Mouse (Mus musculus) neural tube, embryonic 14.5 days (tissue): ENCODE results near the gene Clic1. TPM values are rescaled to one million over a fixed set of nuclear protein-coding genes. Genes with fewer than 3 reads are reported as not detected.
"Not testable (repeated sequence)": the region's sequence is repeated elsewhere in the genome, so short reads cannot be mapped to it uniquely, and the experiment has no call there.

ENCODE experiments used
- ATAC-seq: fragments of 200-750 bp; cut with Nextera tagmentation; 2 replicates; pipeline ENCODE4 v1.8.0; 2017; ENCODE audit warnings: low read depth, mild to moderate bottlenecking, moderate TSS enrichment, moderate library complexity
- H3K27ac ChIP-seq: fragments of 300-500 bp; sonication (generic); 2 replicates; pipeline ENCODE4 v1.5.1; 2014; ENCODE audit warnings: low read depth, mild to moderate bottlenecking, control low read depth, low read length, moderate library complexity, mixed read lengths
- H3K27me3 ChIP-seq: fragments of 300-500 bp; sonication (generic); 2 replicates; pipeline ENCODE4 v1.6.1; 2014; ENCODE audit warnings: low read length; ENCODE audit not compliant: control insufficient read depth, insufficient read depth
- H3K36me3 ChIP-seq: fragments of 300-500 bp; sonication (generic); 2 replicates; pipeline ENCODE4 v1.6.1; 2014; ENCODE audit warnings: low read length, mixed read lengths; ENCODE audit not compliant: control insufficient read depth, insufficient read depth
- H3K4me1 ChIP-seq: fragments of 300-500 bp; sonication (generic); 2 replicates; pipeline ENCODE4 v1.6.1; 2014; ENCODE audit warnings: low read length; ENCODE audit not compliant: control insufficient read depth, insufficient read depth
- H3K4me2 ChIP-seq: fragments of 300-500 bp; sonication (generic); 2 replicates; pipeline ENCODE4 v1.6.1; 2014; ENCODE audit warnings: mild to moderate bottlenecking, low read depth, low read length, control low read depth
- H3K4me3 ChIP-seq: fragments of 300-500 bp; sonication (generic); 2 replicates; pipeline ENCODE4 v1.5.1; 2014; ENCODE audit warnings: low read depth, low read length, control low read depth, mixed read lengths
- H3K9ac ChIP-seq: fragments of 300-500 bp; sonication (generic); replicated peaks from 2 replicates; pipeline ENCODE4 v1.6.1; 2014; ENCODE audit warnings: low read depth, mild to moderate bottlenecking, control low read depth, low read length, mixed read lengths
- H3K9me3 ChIP-seq: fragments of 300-500 bp; sonication (generic); 2 replicates; pipeline ENCODE4 v1.6.1; 2016; ENCODE audit warnings: low read length; ENCODE audit not compliant: control insufficient read depth
- WGBS: fragments of 180-500 bp; shearing (Covaris S2); extraction: QIAGEN DNeasy Blood & Tissue Kit; methylation state at CpG from one replicate; pipeline ENCODE4 v1.1.7; 2014; 5-methylcytosine and 5-hydroxymethylcytosine counted together
- polyA plus RNA-seq: library from polyadenylated mRNA; unstranded; fragments of >200 nt; fragmentation: Nextera tagmentation; extraction: Ambion mirVana; gene quantifications from 2 replicates; pipeline ENCODE4 v1.2.1, GENCODE M21; 2014

The Clic1 gene
- polyA plus RNA-seq, 1 experiment from 2014 or later = 13.3 TPM

DNA sequence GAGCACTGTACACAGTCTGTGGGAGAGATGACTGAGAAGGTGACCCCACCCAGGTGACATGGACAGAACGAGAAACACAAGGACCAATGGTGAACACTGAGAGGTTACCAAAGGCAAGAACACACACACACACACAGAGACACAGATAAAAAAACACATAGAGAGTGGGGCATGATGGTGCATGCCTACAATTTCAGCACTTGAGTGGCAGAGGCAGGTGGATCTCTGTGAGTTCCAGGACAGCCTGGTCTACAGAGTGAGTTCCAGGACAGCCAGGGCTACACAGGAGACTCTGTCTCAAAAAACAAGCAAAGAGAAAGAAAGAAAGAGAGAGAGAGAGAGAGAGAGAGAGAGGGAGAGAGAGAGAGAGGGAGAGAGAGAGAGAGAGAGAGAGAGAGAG lies 16.1 kb upstream of the Clic1 start:
- H3K4me2 ChIP-seq, H3K27ac ChIP-seq, H3K36me3 ChIP-seq, ATAC-seq, H3K9me3 ChIP-seq, H3K4me3 ChIP-seq, H3K4me1 ChIP-seq, H3K9ac ChIP-seq, H3K27me3 ChIP-seq: not testable (repeated sequence)
- 87% methylated on average over 1 of the region's 1 CpGs for WGBS

DNA sequence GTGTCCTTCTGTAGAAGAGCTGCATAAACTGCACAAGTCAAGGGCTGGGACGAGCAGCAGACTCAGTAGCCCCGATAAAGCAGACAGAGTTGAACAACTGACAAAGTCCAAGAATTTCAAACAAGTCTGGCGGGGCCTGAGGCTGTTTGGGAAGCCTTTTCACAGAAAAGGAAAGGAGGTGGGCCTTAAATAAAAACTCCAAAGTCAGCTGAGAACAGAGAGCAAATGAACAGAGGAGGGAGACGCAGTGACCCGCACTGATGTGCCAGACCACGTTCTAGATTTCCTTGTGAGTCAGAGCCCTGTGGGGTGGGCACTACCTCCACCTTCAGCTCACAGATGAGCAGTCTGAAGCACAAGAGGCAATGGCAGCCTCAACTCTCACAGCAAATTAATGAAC lies 14.9 kb upstream of the Clic1 start:
- no peak overlapping the region for H3K27ac ChIP-seq
- 78% methylated on average over 6 of the region's 6 CpGs for WGBS
- H3K36me3 ChIP-seq = no peaks in the 10 kb centered on the region
- no peak overlapping the region for H3K9ac ChIP-seq
- no peak overlapping the region for H3K4me2 ChIP-seq
- ATAC-seq = no peak
- no peaks in the 10 kb centered on the region for H3K4me1 ChIP-seq
- H3K9me3 ChIP-seq = no peaks in the 10 kb centered on the region
- no peak overlapping the region for H3K4me3 ChIP-seq
- no peaks in the 10 kb centered on the region for H3K27me3 ChIP-seq

DNA sequence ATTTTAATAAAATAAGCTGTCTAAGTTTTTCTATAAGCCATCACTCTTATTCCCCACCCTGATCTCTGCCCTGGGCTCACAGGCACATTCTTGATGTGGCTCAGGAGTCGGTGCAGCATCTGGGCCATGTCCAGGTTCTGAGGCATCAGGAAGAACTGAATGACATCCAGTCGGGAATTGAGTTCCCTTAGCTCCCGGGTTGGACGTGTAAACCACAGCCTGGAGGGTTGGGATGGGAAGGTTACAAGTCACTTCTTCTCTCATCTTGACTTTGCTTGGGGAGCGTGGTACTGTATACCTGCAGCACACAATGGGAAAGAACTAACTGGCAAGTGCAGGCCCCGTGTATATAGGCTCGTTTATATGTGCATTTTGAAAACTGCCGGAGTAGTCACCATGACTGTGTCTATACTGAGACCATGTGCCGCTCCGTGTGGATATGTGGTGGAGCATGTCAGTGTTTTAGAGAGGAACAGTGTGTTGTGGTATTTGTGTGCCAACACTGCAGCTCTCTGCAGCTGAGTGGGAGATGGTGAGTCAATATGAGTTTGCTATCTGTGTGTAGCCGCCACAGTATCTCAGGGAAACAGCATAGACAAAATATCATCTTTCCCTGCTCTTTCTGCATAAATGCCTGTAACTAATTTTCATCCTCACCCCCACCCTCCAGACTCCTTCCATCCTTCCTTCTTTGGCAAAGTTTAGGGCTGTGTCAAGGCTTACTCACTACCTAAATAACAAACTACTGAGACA lies 10.5 kb upstream of the Clic1 start:
- no peaks in the 10 kb centered on the region for H3K36me3 ChIP-seq
- 87% methylated on average over 11 of the region's 11 CpGs for WGBS
- no peaks in the 10 kb centered on the region for H3K4me1 ChIP-seq
- no peak overlapping the region for H3K27ac ChIP-seq
- H3K9ac ChIP-seq = no peak overlapping the region
- no peaks in the 10 kb centered on the region for H3K27me3 ChIP-seq
- H3K4me2 ChIP-seq = no peak overlapping the region
- no peak for ATAC-seq
- no peak overlapping the region for H3K4me3 ChIP-seq
- H3K9me3 ChIP-seq = no peaks in the 10 kb centered on the region

DNA sequence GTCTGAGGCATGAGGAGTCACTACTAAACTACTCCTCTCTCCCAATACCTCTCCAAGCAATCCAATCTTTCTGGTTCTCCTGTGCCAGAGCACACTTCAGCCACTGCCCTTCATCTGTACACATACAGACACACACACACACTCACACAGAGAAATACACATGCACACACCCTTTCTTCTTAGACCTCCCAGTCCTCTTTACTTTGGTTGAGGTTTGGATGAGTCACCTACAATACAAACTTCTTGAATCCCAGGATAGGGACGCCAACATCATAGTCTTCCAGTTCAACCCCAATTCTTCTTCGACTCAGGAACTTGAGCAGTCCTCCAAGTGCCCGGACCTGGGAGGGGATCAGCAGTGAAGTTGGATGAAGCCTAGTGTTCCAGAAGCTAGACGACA lies 6.0 kb upstream of the Clic1 start:
- Histone ChIP-seq H3K27me3 (no peaks in the 10 kb centered on the region), H3K9ac (no peak overlapping the region), H3K4me1 (no peaks in the 10 kb centered on the region), H3K27ac (no peak overlapping the region), H3K36me3 (no peaks in the 10 kb centered on the region), H3K9me3 (no peaks in the 10 kb centered on the region), H3K4me3 (no peak overlapping the region), H3K4me2 (no peak overlapping the region)
- ATAC-seq = no peak
- 92% methylated on average over 4 of the region's 4 CpGs for WGBS

DNA sequence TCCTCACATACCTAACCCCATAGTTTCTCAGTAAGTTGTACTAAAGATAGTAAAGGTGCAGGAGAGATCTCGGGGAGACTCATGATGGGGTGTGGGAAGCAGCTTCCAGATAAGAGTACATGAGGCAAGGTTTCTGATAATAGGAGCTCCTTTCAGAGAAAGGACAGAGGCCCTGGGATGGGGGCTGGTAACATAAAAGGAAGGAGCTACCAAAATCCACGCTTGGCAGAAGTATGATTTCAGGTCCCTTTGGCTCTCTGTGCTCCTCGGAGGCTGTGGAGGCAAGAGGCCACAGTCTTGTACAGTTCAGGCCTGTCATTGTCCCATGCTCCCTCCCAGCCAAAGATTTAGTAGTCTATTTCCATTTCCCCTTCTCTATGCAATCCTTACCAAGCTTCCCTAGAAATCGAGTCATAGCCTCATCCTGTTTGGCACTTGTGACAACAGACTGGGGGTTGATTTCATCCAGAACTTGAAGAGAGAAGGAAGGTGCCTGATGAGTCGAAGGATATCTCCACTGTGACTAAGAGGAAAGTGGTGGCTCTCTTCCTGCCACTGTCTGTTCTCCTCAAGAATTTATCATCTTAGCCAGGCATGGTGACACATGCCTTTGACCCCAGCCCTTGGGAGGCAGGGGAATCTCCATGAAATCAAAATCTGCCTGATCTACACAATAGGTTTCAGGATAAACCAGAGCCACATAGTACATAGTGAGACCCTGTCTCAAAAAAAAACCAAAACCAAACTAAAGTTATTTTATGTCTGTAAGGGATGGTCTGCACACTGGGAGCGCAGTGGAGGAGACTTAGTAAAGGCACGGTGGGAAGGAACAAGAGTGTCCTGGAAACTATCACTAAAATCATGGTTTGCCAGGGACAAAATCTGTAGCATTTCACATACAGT lies 4.6 kb upstream of the Clic1 start:
- Histone ChIP-seq H3K9ac (no peak overlapping the region), H3K36me3 (no peaks in the 10 kb centered on the region), H3K27me3 (no peaks in the 10 kb centered on the region), H3K4me2 (peak overlapping the region; percentile 99), H3K4me1 (0 out of 2 replicates have a peak, but pooled peaks cover 2% of the 10 kb centered on the region), H3K4me3 (no peak overlapping the region), H3K9me3 (no peaks in the 10 kb centered on the region), H3K27ac (no peak overlapping the region)
- WGBS = 85% methylated on average over 7 of the region's 7 CpGs
- ATAC-seq = no peak

DNA sequence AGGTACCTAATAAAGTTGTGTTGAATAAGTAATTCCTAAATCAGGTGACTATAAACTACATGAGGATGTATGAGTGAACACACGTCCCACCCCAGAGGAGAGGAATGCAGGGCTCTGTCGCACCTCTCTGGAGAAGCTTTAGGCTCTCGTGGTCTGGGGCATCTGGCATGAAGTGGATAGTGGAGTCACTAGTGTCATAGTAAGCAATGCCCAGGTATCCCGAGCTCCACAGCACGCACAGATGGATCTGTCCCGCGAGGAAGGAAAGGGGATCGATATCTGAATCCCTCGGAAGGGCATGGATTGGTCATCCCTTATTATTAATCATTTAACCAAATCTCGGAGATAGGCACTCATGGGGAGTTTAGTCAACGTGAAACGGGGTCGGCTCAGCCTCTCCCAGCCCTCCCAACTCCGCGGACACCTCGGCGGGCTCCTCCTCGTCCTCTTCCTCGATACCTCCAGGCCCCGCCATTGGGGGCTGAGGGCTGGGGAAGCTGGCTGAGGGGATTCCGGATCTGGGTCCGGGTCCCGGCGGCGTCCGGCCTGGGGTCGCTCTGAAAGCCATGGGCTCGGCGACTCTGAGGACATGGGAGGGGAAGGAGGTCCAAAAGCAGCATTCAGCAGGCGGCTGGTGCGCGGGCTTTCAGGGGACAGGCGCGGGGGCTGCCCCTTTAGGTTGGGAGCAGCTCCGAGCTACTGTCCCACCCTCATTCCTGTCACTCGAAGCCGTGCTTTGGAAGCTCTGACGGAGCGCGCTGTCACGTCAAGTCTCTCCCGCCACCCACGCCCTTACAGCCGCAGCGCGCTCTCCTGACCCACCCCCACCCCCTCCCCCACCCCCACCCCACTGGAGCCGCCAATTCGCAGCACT lies 3.7 kb upstream of the Clic1 start:
- Histone ChIP-seq H3K4me3 (peak overlapping the region; percentile 49), H3K27me3 (no peaks in the 10 kb centered on the region), H3K9ac (peak overlapping the region; percentile 74), H3K9me3 (no peaks in the 10 kb centered on the region), H3K4me1 (0 out of 2 replicates have a peak, but pooled peaks cover 2% of the 10 kb centered on the region), H3K27ac (peak overlapping the region; percentile 62; the same call in 1 of the 2 replicates), H3K4me2 (peak overlapping the region; percentile 99), H3K36me3 (no peaks in the 10 kb centered on the region)
- ATAC-seq = peak; percentile 73
- WGBS = 5% methylated on average over 48 of the region's 48 CpGs

DNA sequence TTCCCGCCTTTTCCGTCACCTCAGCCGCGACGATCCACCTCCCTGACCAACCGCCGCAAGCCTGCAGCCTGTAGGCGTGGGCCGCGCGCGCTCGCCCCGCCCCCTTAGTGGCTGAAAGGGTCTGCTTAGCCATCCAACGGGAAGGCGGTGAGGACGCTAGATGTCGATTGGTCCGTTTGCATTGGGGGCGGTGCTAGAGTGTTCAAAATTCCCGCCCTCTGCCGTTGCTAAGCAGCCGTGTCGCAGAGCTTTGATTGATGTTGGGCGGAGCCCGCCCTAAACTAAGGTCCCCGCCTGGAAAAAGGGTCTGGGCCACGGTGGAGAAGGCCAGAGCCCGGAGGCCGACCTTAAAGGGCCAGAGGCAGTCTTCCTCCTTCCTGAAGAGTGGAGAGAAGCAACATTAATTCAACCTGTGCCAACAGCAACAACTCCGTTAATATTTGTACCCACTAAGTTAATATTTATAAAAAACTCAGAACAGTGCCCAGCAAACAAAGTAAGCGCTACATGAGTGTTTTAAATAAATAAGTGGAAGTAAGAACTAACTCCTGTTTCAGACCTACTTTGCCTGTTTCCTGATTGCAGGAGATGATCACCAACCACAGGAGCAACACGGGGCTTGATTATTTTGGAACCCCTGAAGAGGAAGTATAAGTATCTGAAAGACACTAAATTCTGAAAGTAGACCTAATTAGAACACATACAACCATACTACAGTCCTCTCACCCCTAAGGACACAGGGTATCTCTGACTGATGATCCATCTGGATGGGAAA lies 2.9 kb upstream of the Clic1 start, which contains the start of gene Msh5:
TSS of gene Msh5 (minus strand) at position 65 of the 775 bp plus-strand sequence.
- H3K27ac ChIP-seq = peak within 1 kb of the TSS; percentile 62; the same call in 1 of the 2 replicates
- ATAC-seq = peak; percentile 99
- peak within 1 kb of the TSS; percentile 99 for H3K4me2 ChIP-seq
- no peaks in the 10 kb centered on the region for H3K27me3 ChIP-seq
- no peaks in the 10 kb centered on the region for H3K36me3 ChIP-seq
- H3K4me1 ChIP-seq = 0 out of 2 replicates have a peak, but pooled peaks cover 2% of the 10 kb centered on the region
- H3K4me3 ChIP-seq = peak within 1 kb of the TSS; percentile 49
- no peaks in the 10 kb centered on the region for H3K9me3 ChIP-seq
- WGBS = 3% methylated on average over 33 of the region's 33 CpGs
- peak within 1 kb of the TSS; percentile 74 for H3K9ac ChIP-seq

DNA sequence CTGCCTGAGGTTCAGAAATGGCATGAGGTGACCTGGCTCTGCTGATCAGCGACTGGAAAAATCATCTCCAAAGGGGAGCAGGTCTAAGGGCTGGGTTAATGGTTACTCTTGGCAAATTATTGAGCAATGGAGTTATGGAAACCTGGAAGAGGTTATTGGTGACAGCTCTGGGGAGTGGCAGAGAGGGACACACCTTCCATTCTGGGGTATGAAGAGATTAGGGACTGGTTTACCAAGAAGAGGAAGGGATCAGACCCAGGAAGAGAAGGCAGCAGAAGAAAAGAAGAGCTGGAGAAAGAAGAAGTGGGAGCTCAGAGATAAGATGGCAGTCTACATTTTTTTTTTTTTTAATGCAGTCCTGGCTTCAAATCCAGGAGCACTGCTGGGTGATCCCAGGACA lies 2.1 kb upstream of the Clic1 start:
- no peak overlapping the region for H3K9ac ChIP-seq
- H3K4me1 ChIP-seq = peaks cover 5% of the 10 kb centered on the region; the same call in 1 of the 2 replicates
- no peak for ATAC-seq
- no peaks in the 10 kb centered on the region for H3K36me3 ChIP-seq
- H3K27me3 ChIP-seq = no peaks in the 10 kb centered on the region
- WGBS = 56% methylated on average over 1 of the region's 1 CpGs
- peak overlapping the region; percentile 12; the same call in 1 of the 2 replicates for H3K27ac ChIP-seq
- H3K9me3 ChIP-seq = no peaks in the 10 kb centered on the region
- no peak overlapping the region for H3K4me2 ChIP-seq
- no peak overlapping the region for H3K4me3 ChIP-seq
